Mouse (Mus musculus) kidney, adult 2 months (tissue): ENCODE measurements at regions not wholly inside any gene's neighbourhood (a gene's known extent, or its start where the extent isn't known, plus 50 kb on each side); places are given as distances from the start of the nearest gene placed in this dataset.

Experiments used
- DNase-seq: peaks from one replicate; pipeline ENCODE4 v3.0.0; 2021
- H3K27ac ChIP-seq: fragments of 200-500 bp; 2 replicates; pipeline ENCODE4 v1.5.1; 2012; ENCODE audit warnings: low read depth, low read length, control low read depth, inconsistent platforms; ENCODE audit not compliant: insufficient read depth
- H3K27me3 ChIP-seq: fragments of 200-500 bp; replicated peaks from 2 replicates; pipeline ENCODE4 v1.6.1; 2012; ENCODE audit warnings: mild to moderate bottlenecking, moderate library complexity, low read length, inconsistent platforms; ENCODE audit not compliant: control insufficient read depth, insufficient read depth
- H3K36me3 ChIP-seq: fragments of 200-500 bp; 2 replicates; pipeline ENCODE4 v1.6.1; 2012; ENCODE audit warnings: mild to moderate bottlenecking, moderate library complexity, low read length, inconsistent platforms; ENCODE audit not compliant: control insufficient read depth, insufficient read depth
- H3K4me1 ChIP-seq: fragments of 200-500 bp; 2 replicates; pipeline ENCODE4 v1.6.1; 2011; ENCODE audit warnings: low read length; ENCODE audit not compliant: control insufficient read depth, insufficient read depth
- H3K4me3 ChIP-seq: fragments of 200-500 bp; 2 replicates; pipeline ENCODE4 v1.5.1; 2011; ENCODE audit warnings: mild to moderate bottlenecking, low read depth, low read length, control low read depth; ENCODE audit not compliant: insufficient read depth
- CTCF ChIP-seq: fragments of 200-500 bp; conservative IDR thresholded peaks from 2 replicates; pipeline ENCODE4 v1.5.1; 2011; ENCODE audit warnings: low read depth, mild to moderate bottlenecking, control low read depth, low read length, moderate library complexity, mixed read lengths; ENCODE audit not compliant: insufficient read depth, insufficient read length
- POLR2A ChIP-seq: fragments of 200-500 bp; IDR thresholded peaks from one replicate; pipeline ENCODE4 v1.6.1; 2011; ENCODE audit warnings: low read depth, low read length, control low read depth
- WGBS: fragments of 180-500 bp; shearing (Covaris S2); methylation state at CpG from one replicate; pipeline ENCODE4 v1.1.7; 2018; 5-methylcytosine and 5-hydroxymethylcytosine counted together

GRCm38 (mm10) chr17:45341573-45341972 is 92.0 kb downstream of the Cdc5l start:
- no peaks in the 10 kb centered on the region; the same call in 1 of the 2 replicates for H3K27me3 ChIP-seq
- no peaks in the 10 kb centered on the region for H3K36me3 ChIP-seq
- WGBS: 85% methylated on average over 6 of the region's 6 CpGs
- DNase-seq: no peak
- H3K27ac ChIP-seq: no peak overlapping the region
- H3K4me1 ChIP-seq: no peaks in the 10 kb centered on the region
- no peak overlapping the region for H3K4me3 ChIP-seq
- TF ChIP-seq POLR2A (no peak), CTCF (no peak)

DNA sequence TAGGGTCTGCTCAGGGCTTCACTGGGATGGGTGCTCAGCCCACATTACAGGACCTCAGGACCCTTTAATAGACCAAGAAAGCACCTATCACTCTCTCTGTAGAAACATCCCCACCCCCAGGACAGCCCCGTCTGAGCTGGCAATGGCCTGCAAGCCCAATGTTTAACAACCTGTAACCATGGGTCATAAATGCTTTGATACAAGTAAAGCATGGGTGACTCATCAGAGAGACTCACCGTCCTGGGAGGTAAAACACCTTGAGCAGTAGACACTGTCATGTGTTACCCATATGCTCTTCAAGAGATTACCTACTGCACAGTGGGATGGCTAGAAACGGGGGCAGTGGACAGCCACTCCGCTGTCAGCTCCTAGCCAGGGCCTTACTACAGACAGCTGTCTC is 92.7 kb downstream of the Cdc5l start:
- no peak for DNase-seq
- no peaks in the 10 kb centered on the region for H3K4me1 ChIP-seq
- TF ChIP-seq CTCF (no peak), POLR2A (no peak)
- H3K4me3 ChIP-seq: no peak overlapping the region
- H3K27me3 ChIP-seq: no peaks in the 10 kb centered on the region; the same call in 1 of the 2 replicates
- H3K27ac ChIP-seq: no peak overlapping the region
- H3K36me3 ChIP-seq: no peaks in the 10 kb centered on the region
- 58% methylated on average over 4 of the region's 4 CpGs for WGBS

DNA sequence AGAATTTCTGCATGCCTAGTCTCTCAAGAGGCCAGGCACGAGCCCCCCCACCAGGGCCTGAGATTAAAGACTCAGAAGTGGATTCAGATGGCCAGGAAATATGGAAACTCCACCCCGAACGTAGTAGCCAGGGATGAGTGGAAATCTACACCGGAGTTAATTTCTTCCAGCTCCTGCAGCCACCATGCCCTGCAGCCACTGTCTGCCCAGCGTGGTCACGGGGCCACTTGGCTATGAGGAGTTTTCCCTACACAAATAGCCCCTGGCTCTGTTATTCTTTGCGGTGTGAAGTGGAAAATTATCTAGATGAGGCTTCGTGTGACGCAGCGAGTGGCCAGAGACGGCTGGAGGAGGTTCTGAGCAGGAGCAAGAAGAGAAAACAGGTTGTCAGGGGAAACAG is 94.3 kb downstream of the Cdc5l start:
- DNase-seq: no peak
- H3K27ac ChIP-seq: no peak overlapping the region
- H3K4me3 ChIP-seq: no peak overlapping the region
- no peaks in the 10 kb centered on the region for H3K36me3 ChIP-seq
- H3K27me3 ChIP-seq: no peaks in the 10 kb centered on the region
- no peak for TF ChIP-seq POLR2A
- 53% methylated on average over 11 of the region's 11 CpGs for WGBS
- H3K4me1 ChIP-seq: no peaks in the 10 kb centered on the region

DNA sequence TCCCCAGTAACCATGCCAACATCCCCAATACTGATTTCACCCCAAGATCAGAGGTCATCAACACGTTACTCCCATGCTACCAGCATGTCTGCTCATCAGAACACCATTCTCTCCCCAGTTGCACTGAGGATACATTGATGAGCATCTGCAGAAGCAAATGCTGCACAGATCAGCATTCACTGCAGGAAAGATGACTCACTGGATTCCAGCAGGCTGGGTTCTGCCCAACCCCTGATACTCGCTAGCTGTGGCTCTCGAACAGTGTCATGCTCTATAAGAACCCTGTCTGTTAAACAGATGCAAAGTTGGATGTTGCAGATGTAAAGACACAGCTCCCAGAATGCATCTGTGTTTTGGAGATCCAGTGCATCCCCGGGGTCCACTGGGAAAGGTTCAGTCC is 95.5 kb downstream of the Cdc5l start:
- Histone ChIP-seq H3K4me3 (no peak overlapping the region), H3K27me3 (no peaks in the 10 kb centered on the region), H3K4me1 (no peaks in the 10 kb centered on the region), H3K27ac (no peak overlapping the region), H3K36me3 (no peaks in the 10 kb centered on the region)
- DNase-seq: no peak
- TF ChIP-seq POLR2A: no peak
- TF ChIP-seq CTCF: no peak
- 88% methylated on average over 4 of the region's 4 CpGs for WGBS

DNA sequence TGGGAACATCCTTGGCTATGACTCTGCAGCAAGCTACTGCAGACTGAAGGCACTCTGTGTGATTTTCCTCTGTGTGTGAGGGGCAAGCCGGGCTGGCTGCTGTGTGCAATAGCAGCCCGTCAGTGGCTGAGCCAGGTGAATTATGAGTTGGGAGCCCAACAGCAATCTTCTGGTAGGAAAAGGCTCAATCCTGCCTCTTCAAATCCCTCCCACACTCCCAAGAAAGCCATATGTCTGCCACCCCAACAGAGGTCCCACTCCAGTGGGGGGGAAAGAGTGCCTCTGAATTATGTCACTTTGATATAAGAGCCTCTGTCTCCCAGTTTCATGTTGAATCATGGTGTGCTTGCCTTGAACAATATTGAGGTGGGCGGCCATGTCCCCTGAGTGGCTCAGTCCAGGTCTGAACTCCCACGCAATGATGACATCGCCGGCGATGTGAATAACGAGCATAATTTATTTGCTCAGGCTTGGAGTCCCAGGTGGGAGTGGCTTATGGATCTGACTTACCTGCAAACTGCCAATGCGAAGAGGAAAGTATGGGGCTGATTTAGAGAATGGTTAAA is 97.9 kb downstream of the Cdc5l start:
- DNase-seq: no peak
- Histone ChIP-seq H3K36me3 (no peaks in the 10 kb centered on the region), H3K4me3 (no peak overlapping the region), H3K27ac (no peak overlapping the region), H3K4me1 (no peaks in the 10 kb centered on the region), H3K27me3 (no peaks in the 10 kb centered on the region)
- 57% methylated on average over 9 of the region's 9 CpGs for WGBS
- no peak for TF ChIP-seq POLR2A
- TF ChIP-seq CTCF: no peak

DNA sequence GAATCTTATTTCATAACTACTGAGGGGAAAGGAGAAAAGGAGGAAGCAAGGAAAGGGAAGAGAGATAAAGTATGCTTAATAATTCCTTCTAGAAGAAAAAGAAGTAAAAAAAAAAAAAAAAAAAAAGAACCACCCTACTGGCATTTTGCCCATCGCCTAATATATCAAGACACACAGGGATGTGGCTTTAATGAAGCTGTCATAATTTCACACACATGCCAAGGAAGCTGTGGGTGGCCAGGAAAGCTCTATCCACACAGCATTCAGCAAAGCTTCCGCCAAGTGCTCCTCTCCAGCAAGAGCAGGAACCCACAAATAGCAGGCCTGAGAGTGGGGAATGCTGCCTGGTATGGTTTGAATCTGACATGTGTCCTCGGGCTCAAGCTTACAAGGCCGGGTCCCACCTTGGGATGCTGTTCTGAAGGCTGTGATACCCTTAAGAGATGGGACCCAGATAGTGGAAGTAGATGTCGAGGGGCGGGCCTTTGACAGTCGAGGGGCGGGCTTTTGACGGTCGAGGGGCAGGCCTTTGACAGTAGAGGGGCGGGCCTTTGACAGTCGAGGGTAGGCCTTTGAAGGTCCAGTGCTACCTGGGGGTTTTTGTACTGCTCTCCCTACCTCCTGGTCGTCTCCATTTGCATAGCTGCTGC is 98.7 kb downstream of the Cdc5l start:
- 67% methylated on average over 13 of the region's 13 CpGs for WGBS
- Histone ChIP-seq H3K27ac (no peak overlapping the region), H3K36me3 (no peaks in the 10 kb centered on the region), H3K4me3 (no peak overlapping the region), H3K4me1 (no peaks in the 10 kb centered on the region), H3K27me3 (no peaks in the 10 kb centered on the region)
- no peak for DNase-seq
- TF ChIP-seq CTCF: no peak
- TF ChIP-seq POLR2A: no peak

- DNase-seq: no peak
- TF ChIP-seq CTCF: no peak
- WGBS: 69% methylated on average over 12 of the region's 12 CpGs
Observed at GRCm38 (mm10) chr17:45332321-45332720, 101.2 kb downstream of the Cdc5l start.

More at GRCm38 (mm10) chr17:45332321-45332720, 101.2 kb downstream of the Cdc5l start:
- H3K27me3 ChIP-seq: no peaks in the 10 kb centered on the region
- no peak overlapping the region for H3K4me3 ChIP-seq
- H3K4me1 ChIP-seq: no peaks in the 10 kb centered on the region
- no peaks in the 10 kb centered on the region for H3K36me3 ChIP-seq
- H3K27ac ChIP-seq: no peak overlapping the region
